Mouse (Mus musculus) bone marrow macrophage, adult 2 months (primary cell): ENCODE measurements around the gene Dhrs7c.

Source experiments
- CTCF ChIP-seq: IDR thresholded peaks from 2 replicates; pipeline ENCODE4 v1.5.1; 2012; ENCODE audit warnings: low read depth, mild to moderate bottlenecking, low read length, moderate library complexity
- POLR2A ChIP-seq: IDR thresholded peaks from 2 replicates; pipeline ENCODE4 v1.6.1; 2012; ENCODE audit warnings: mild to moderate bottlenecking, low read depth, low read length, borderline replicate concordance

- TF ChIP-seq CTCF (no peak), POLR2A (no peak)
These were observed 63.4 kb downstream of the Dhrs7c start for GRCm38 (mm10) chr11:67861399-67861838.
